ENCODE assay signal across 8 mouse cellular contexts in the genomic region with DNA sequence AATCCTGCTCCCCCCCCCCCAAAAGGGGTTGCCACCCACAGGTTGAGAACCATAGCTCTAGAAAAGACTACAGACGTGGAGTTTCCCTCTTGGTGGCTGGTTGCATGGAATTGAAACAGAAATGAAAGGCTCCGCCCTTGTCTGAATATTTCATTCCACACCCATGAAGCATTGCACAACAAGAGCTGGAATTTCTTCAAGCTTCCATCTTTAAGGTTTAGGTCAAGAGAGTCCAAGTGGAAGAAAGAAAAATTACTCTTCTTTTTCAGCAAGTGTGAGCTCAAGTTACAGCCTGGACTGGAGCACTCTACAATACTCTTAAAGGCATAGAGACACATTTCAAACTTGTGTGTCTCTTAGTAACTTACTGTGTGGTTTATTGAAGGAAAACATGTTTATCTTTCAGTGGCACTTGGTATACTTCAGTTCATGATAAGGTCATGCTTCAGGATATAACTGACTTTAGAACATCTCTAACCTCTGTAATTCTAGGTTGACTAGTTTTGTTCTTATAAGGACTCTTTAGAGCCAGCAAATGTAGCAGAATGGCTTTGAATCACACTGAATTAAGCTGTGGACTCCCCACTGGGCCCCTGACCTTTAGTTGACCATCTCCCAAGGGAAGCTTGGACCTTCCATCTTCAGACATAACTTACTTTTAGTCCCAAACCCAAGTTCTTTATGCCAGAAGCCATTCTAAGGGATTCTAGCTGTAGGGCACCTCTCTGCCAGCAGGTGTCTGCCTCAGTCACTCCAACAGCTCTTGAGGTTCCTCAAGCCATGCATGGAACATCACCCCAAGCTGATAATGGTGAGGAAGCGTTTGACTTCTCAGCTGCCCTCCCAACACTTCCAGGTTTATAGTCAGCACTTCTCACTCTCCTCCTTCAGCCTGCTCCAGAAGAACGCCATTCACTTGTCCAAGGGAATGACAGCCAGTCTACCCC. TPM values are rescaled to one million over a fixed set of nuclear protein-coding genes. Genes with fewer than 3 reads are reported as not detected.
DNase-seq lines count a peak whose midpoint lies in the region; ATAC-seq and TF ChIP-seq lines count a peak whose summit lies in the region.

No protein-coding gene starts in this region.

- TF ChIP-seq CTCF in heart, adult 2 months (IDR thresholded peaks at IDR 0.05) = peak; percentile 49
- peak; percentile 30; the same call in 1 of the 2 replicates for TF ChIP-seq CTCF in G1E (IDR thresholded peaks at IDR 0.05; ENCODE audit: low read depth, low read length)
- TF ChIP-seq CTCF in liver, embryonic 14.5 days (IDR thresholded peaks at IDR 0.05; ENCODE audit: low read depth) = peak; percentile 79
- peak; percentile 38; the same call in 1 of the 2 replicates for TF ChIP-seq CTCF in thymus, adult 2 months (IDR thresholded peaks at IDR 0.05; ENCODE audit: borderline replicate concordance, control insufficient read depth, extremely low read depth, insufficient read depth, low read length, poor library complexity)

- no peak for TF ChIP-seq POLR2A in heart, adult 2 months (IDR thresholded peaks at IDR 0.05; ENCODE audit: insufficient read depth, low read depth, low read length)
- TF ChIP-seq POLR2A in thymus, adult 2 months (IDR thresholded peaks at IDR 0.05; ENCODE audit: control insufficient read depth, extremely low read depth, insufficient read depth, low read length, poor library complexity) = no peak

- no peak overlapping the region for H3K9ac ChIP-seq in heart, adult 2 months (ENCODE audit: low read depth, low read length)
- peak overlapping the region; percentile 99 for H3K9ac ChIP-seq in liver, embryonic 14.5 days (replicated peaks)

- intact Hi-C loops in heart, adult 2 months (cut with DNase I) = loop anchor here (2.0 to 10.0 kb wide), 7 partner anchors 57 to 876 kb away; partner anchors contain the start of genes Cd47 and Ift57
- intact Hi-C loops in heart, postnatal 25 days (cut with DNase I) = loop anchor here (5.0 kb wide), 4 partner anchors 33 to 357 kb away; no protein-coding TSS in a partner anchor

- peak overlapping the region; percentile 88 for H3K4me2 ChIP-seq in liver, embryonic 14.5 days (ENCODE audit: low read depth)

- H3K4me3 ChIP-seq in heart, adult 2 months = peak overlapping the region; percentile 98
- H3K4me3 ChIP-seq in G1E (ENCODE audit: low read depth, low read length) = peak overlapping the region; percentile 94
- peak overlapping the region; percentile 61 to 90 for H3K4me3 ChIP-seq in liver, embryonic 14.5 days (ENCODE audit: insufficient read depth in 1 of 2, low read depth in 2 of 2, low read length in 2 of 2)
- H3K4me3 ChIP-seq in thymus, adult 2 months (ENCODE audit: control insufficient read depth, insufficient read depth, low read length) = peak overlapping the region; percentile 32; the same call in 1 of the 2 replicates

- peaks cover 5% of the 10 kb centered on the region for H3K79me2 ChIP-seq in heart, adult 2 months (replicated peaks; ENCODE audit: control insufficient read depth, insufficient read depth, low read length)

- peak in 1 of 2 experiments; percentile 41 for DNase-seq in heart, adult 2 months
- no peak for DNase-seq in heart, postnatal 25 days (ENCODE audit: low spot score)
- DNase-seq in G1E (ENCODE audit: low spot score) = no peak
- peak in 1 of 3 experiments; percentile 66 for DNase-seq in liver, embryonic 14.5 days (ENCODE audit: low read depth in 3 of 3, low spot score in 3 of 3)
- DNase-seq in thymus, adult 2 months = peak; percentile 58
- no peak for DNase-seq in right cerebral cortex, adult 2 months (ENCODE audit: low spot score in 2 of 2)
- DNase-seq in cerebellum, adult 18-20 months = no peak

- peaks cover 14% of the 10 kb centered on the region for H3K36me3 ChIP-seq in heart, adult 2 months (ENCODE audit: control insufficient read depth, insufficient read depth, low read length)
- H3K36me3 ChIP-seq in G1E (replicated peaks) = peaks cover 50% of the 10 kb centered on the region
- peaks cover 62% of the 10 kb centered on the region for H3K36me3 ChIP-seq in liver, embryonic 14.5 days (replicated peaks; ENCODE audit: control insufficient read depth, insufficient read depth, low read depth)
- H3K36me3 ChIP-seq in thymus, adult 2 months (ENCODE audit: control insufficient read depth, insufficient read depth, low read length) = peaks cover 21% of the 10 kb centered on the region

- H3K27me3 ChIP-seq in heart, adult 2 months (ENCODE audit: control insufficient read depth, insufficient read depth, low read length) = no peaks in the 10 kb centered on the region
- no peaks in the 10 kb centered on the region for H3K27me3 ChIP-seq in G1E (ENCODE audit: insufficient read depth, low read length)
- H3K27me3 ChIP-seq in liver, embryonic 14.5 days (ENCODE audit: control insufficient read depth, insufficient read depth, low read length) = no peaks in the 10 kb centered on the region
- no peaks in the 10 kb centered on the region for H3K27me3 ChIP-seq in thymus, adult 2 months (ENCODE audit: control insufficient read depth, insufficient read depth, low read length)

- H3K9me3 ChIP-seq in G1E (replicated peaks) = no peaks in the 10 kb centered on the region
- H3K9me3 ChIP-seq in liver, embryonic 14.5 days (ENCODE audit: control insufficient read depth, low read length) = no peaks in the 10 kb centered on the region

- peak overlapping the region; percentile 99 for H3K27ac ChIP-seq in heart, adult 2 months
- H3K27ac ChIP-seq in liver, embryonic 14.5 days = peak overlapping the region; percentile 95
- peak overlapping the region; percentile 74 for H3K27ac ChIP-seq in thymus, adult 2 months (ENCODE audit: control insufficient read depth, insufficient read depth, low read length)

- no peak for TF ChIP-seq EP300 in heart, adult 2 months (IDR thresholded peaks at IDR 0.05; ENCODE audit: insufficient read depth, low read depth, low read length)
- peak; percentile 89 for TF ChIP-seq EP300 in liver, embryonic 14.5 days (IDR thresholded peaks at IDR 0.05; ENCODE audit: low read depth)

- WGBS in heart, adult 2 months = 50% methylated on average over 4 of the region's 4 CpGs
- WGBS in liver, embryonic 14.5 days (ENCODE audit: insufficient replicate concordance) = 22% methylated on average over 4 of the region's 4 CpGs
- WGBS in thymus, adult 2 months = 15% methylated on average over 4 of the region's 4 CpGs

- peaks cover 18% of the 10 kb centered on the region for H3K4me1 ChIP-seq in heart, adult 2 months (ENCODE audit: control insufficient read depth, insufficient read depth, low read length)
- H3K4me1 ChIP-seq in G1E (ENCODE audit: insufficient read depth, low read depth, low read length) = peaks cover 62% of the 10 kb centered on the region
- H3K4me1 ChIP-seq in liver, embryonic 14.5 days (replicated peaks; ENCODE audit: control insufficient read depth in 2 of 2, insufficient read depth in 2 of 2, low read length in 1 of 2) = peaks cover 31 to 37% of the 10 kb centered on the region in 2 experiments
- H3K4me1 ChIP-seq in thymus, adult 2 months (replicated peaks; ENCODE audit: control insufficient read depth, insufficient read depth, low read length) = peaks cover 11% of the 10 kb centered on the region

- 0 out of 2 replicates have a peak, but pooled peaks have one; percentile 1 for ATAC-seq in G1E (ENCODE audit: extremely low read depth, insufficient number of reproducible peaks, low FRiP score, poor library complexity, severe bottlenecking)
- ATAC-seq in granulocyte monocyte progenitor cell, adult 5-6 weeks (replicated peaks; ENCODE audit: poor library complexity, severe bottlenecking) = peak; percentile 3; the same call in 1 of the 2 replicates
- ATAC-seq in liver, embryonic 14.5 days (ENCODE audit: insufficient read depth) = peak; percentile 12; the same call in 1 of the 2 replicates

RNA-seq across cellular contexts. Expression of gene Cd47, which starts 58.8 kb away (rescaled TPM):
- total RNA-seq in heart, adult 2 months (2021) = 10 to 100 TPM; 76.5 to 87.1 TPM
- 30.9 and 49.3 TPM in 2 replicates for polyA plus RNA-seq in heart, adult 2 months (2012; rRNA removed)
- 10 to 100 TPM; 73.5 to 76.4 TPM for total RNA-seq in heart, postnatal 25 days (2021)
- total RNA-seq in G1E (2014; fragmentation: Nextera tagmentation) (418 and 451 TPM in 2 replicates), G1E (2017) (149 and 155 TPM in 2 replicates)
- 88.8 and 95.1 TPM in 2 replicates for polyA plus RNA-seq in G1E (2012)
- total RNA-seq in granulocyte monocyte progenitor cell, adult 5-6 weeks (2014; fragmentation: Nextera tagmentation) = 334 and 345 TPM in 2 replicates
- 258 and 269 TPM in 2 replicates for total RNA-seq in granulocyte monocyte progenitor cell, adult 5-6 weeks (2017)
- 54.3 and 82.5 TPM in 2 replicates for polyA plus RNA-seq in liver, embryonic 14.5 days (2012; rRNA removed)
- polyA plus RNA-seq in liver, embryonic 14.5 days (2014; fragmentation: Nextera tagmentation; extraction: Ambion mirVana) = 331 and 345 TPM in 2 replicates
- 112 and 127 TPM in 2 replicates for polyA plus RNA-seq in thymus, adult 2 months (2012; rRNA removed)

Comparison
In these comparisons a context has a peak if more than half of its experiments do, and no peak if none do; other contexts are left out.
1. H3K4me3 ChIP-seq: peak in every context shown above with its lines; median percentile 98 in heart, adult 2 months; 94 in G1E; 76 in liver, embryonic 14.5 days; 32 in thymus, adult 2 months.